Mouse (Mus musculus) forebrain, embryonic 12.5 days (tissue): Measurements from ENCODE around the gene Tcte2. TPM values are rescaled to one million over a fixed set of nuclear protein-coding genes. Genes with fewer than 3 reads are reported as not detected.

Experiments
- ATAC-seq: fragments of 200-750 bp; cut with Nextera tagmentation; 2 replicates; pipeline ENCODE4 v1.8.0; 2017; ENCODE audit warnings: moderate TSS enrichment; ENCODE audit not compliant: low FRiP score
- H3K27ac ChIP-seq: fragments of 300-500 bp; sonication (generic); 2 replicates; pipeline ENCODE4 v1.5.1; 2016; ENCODE audit warnings: mild to moderate bottlenecking
- H3K27me3 ChIP-seq: fragments of 300-500 bp; sonication (generic); 2 replicates; pipeline ENCODE4 v1.6.1; 2016; ENCODE audit warnings: mild to moderate bottlenecking
- H3K36me3 ChIP-seq: fragments of 300-500 bp; sonication (generic); replicated peaks from 2 replicates; pipeline ENCODE4 v1.6.1; 2016; ENCODE audit warnings: mild to moderate bottlenecking
- H3K4me1 ChIP-seq: fragments of 300-500 bp; sonication (generic); 2 replicates; pipeline ENCODE4 v1.6.1; 2016
- H3K4me2 ChIP-seq: fragments of 300-500 bp; sonication (generic); 2 replicates; pipeline ENCODE4 v1.6.1; 2016; ENCODE audit warnings: mild to moderate bottlenecking, moderate library complexity
- H3K4me3 ChIP-seq: fragments of 300-500 bp; sonication (generic); replicated peaks from 2 replicates; pipeline ENCODE4 v1.5.1; 2016; ENCODE audit warnings: mild to moderate bottlenecking
- H3K9ac ChIP-seq: fragments of 300-500 bp; sonication (generic); 2 replicates; pipeline ENCODE4 v1.6.1; 2016; ENCODE audit warnings: mild to moderate bottlenecking
- H3K9me3 ChIP-seq: fragments of 300-500 bp; sonication (generic); 2 replicates; pipeline ENCODE4 v1.6.1; 2016
- WGBS: fragments of 180-500 bp; shearing (Covaris S2); methylation state at CpG from one replicate; pipeline ENCODE4 v1.1.7; 2016; 5-methylcytosine and 5-hydroxymethylcytosine counted together
- polyA plus RNA-seq: library from polyadenylated mRNA; unstranded; fragments of >200 nt; fragmentation: Nextera tagmentation; extraction: Ambion mirVana; gene quantifications from 2 replicates; pipeline ENCODE4 v1.2.1, GENCODE M21; 2016

Gene Tcte2
- polyA plus RNA-seq, 1 experiment from 2014 or later = 14.9 TPM

DNA sequence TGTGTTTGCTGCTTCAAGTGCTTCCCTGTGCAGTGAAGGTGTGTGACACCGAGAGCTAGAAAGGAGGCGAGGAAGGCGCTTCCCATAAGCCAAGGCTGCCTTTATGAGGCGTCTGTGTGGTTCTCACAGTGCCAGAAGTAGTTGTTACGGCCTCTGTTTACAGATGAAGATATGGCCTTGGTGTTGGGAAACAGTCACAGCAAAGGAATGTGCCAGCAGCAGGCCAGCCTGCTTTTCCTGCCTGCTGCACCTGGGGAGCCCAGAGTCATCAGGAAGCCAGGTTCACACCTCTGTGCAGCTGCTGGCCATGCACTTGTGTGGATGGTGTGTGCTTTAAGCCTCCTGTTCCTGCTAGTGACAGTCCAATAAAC, 17.9 kb downstream of the Tcte2 start:
- H3K4me3 ChIP-seq = no peak overlapping the region
- 59% methylated on average over 5 of the region's 5 CpGs for WGBS
- H3K9me3 ChIP-seq = no peaks in the 10 kb centered on the region
- H3K4me1 ChIP-seq = peaks cover 21% of the 10 kb centered on the region
- no peak for ATAC-seq
- no peak overlapping the region for H3K27ac ChIP-seq
- no peak overlapping the region for H3K9ac ChIP-seq
- no peaks in the 10 kb centered on the region for H3K27me3 ChIP-seq
- H3K4me2 ChIP-seq = no peak overlapping the region
- H3K36me3 ChIP-seq = no peaks in the 10 kb centered on the region

DNA sequence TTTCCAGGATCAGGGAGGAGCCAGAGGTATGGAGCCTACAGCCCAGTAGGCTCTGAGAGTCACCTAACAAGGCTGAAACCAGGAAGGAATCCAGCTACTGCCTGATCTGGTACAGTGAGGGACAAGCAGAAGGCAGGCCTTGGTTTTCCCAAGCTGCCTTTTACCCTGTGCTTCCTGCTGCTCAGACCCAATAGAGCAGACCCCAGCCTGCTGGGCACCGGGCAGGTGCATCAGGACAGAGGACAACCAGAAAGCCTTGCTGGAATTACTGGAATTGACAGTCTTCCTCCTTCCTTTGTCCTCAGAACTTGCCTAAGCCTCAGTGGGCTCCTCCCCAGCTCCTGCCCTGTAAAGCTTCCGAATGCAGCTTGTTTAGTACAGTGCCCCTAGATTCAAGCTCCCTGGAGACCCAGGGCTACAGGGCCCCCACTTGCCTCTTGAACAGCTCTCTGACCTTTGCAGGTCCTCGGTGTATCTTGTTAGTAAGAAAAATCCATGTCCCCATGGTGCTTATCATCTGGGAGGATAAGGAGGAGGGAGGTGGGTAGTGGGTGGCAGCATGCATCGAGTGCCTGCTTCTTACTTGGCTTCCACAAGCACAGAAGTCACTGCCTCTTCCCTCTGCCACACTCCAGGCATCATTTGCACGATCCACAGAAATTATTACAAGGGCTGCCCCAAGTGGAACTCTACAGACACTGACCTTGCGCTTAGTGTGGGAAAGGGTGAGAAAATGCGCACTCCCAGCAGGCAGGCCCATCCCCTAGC, 18.5 kb downstream of the Tcte2 start:
- WGBS = 49% methylated on average over 7 of the region's 7 CpGs
- H3K27ac ChIP-seq = no peak overlapping the region
- ATAC-seq = no peak
- H3K9me3 ChIP-seq = no peaks in the 10 kb centered on the region
- no peak overlapping the region for H3K4me2 ChIP-seq
- H3K4me1 ChIP-seq = peaks cover 21% of the 10 kb centered on the region
- no peak overlapping the region for H3K9ac ChIP-seq
- no peaks in the 10 kb centered on the region for H3K27me3 ChIP-seq
- H3K36me3 ChIP-seq = no peaks in the 10 kb centered on the region
- H3K4me3 ChIP-seq = no peak overlapping the region

- no peaks in the 10 kb centered on the region for H3K9me3 ChIP-seq
- ATAC-seq = no peak
- H3K9ac ChIP-seq = no peak overlapping the region
- 55% methylated on average over 2 of the region's 2 CpGs for WGBS
- H3K4me1 ChIP-seq = peaks cover 27% of the 10 kb centered on the region
- H3K27me3 ChIP-seq = no peaks in the 10 kb centered on the region
- no peak overlapping the region for H3K4me3 ChIP-seq
- no peak overlapping the region for H3K27ac ChIP-seq
- H3K36me3 ChIP-seq = no peaks in the 10 kb centered on the region
- no peak overlapping the region for H3K4me2 ChIP-seq
These were observed 19.3 kb downstream of the Tcte2 start for GRCm38 (mm10) chr17:13742334-13742733.

DNA sequence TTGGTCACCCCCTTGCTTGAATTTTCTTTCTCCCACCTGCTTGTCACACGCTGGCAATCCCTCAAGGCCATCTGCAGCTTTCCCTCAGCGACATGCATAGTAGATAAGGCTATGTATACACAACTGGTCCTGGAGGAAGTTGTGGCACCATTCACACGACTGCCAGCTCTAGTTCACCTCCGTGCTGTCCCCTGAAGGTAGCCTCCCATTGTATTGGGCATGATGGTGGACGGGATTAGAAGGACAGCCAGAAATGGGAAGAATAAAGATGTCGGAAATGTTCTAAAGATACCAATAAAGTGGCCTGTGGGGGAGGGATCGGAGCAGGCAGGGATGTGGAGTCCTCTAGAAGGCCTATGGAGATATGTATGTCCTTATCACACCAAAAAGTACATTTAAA, 20.0 kb downstream of the Tcte2 start:
- Histone ChIP-seq H3K9me3 (no peaks in the 10 kb centered on the region), H3K4me3 (no peak overlapping the region), H3K27me3 (no peaks in the 10 kb centered on the region), H3K9ac (no peak overlapping the region), H3K36me3 (no peaks in the 10 kb centered on the region), H3K27ac (no peak overlapping the region), H3K4me1 (peaks cover 29% of the 10 kb centered on the region), H3K4me2 (no peak overlapping the region)
- WGBS = 86% methylated on average over 7 of the region's 7 CpGs
- no peak for ATAC-seq

- Histone ChIP-seq H3K4me1 (peaks cover 29% of the 10 kb centered on the region), H3K27ac (no peak overlapping the region), H3K9me3 (no peaks in the 10 kb centered on the region), H3K27me3 (no peaks in the 10 kb centered on the region), H3K4me2 (no peak overlapping the region), H3K36me3 (no peaks in the 10 kb centered on the region), H3K9ac (no peak overlapping the region), H3K4me3 (no peak overlapping the region)
- WGBS = 57% methylated on average over 2 of the region's 2 CpGs
- no peak for ATAC-seq
These were observed 20.8 kb downstream of the Tcte2 start for GRCm38 (mm10) chr17:13740796-13741195.

DNA sequence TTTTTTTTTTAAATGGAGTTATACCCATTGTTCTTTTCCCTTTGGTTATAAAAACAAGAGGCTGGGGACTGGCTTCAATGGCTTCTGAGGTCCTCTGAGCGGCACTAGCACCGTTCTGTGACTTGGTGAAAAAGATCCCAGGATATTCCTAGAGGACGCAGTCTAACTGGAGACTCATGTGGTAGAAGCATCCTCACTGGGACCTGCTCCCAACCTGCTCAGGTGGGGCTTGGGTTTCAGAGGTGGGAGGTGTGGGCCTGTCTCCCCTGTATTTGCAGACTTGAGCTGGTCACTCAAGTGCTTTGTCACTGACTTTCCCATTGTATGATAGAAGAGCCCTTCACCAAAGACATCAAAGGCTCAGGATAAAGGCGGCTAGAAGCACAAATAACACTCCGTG, 21.6 kb downstream of the Tcte2 start:
- Histone ChIP-seq H3K9me3 (no peaks in the 10 kb centered on the region), H3K4me1 (peaks cover 22% of the 10 kb centered on the region), H3K27me3 (no peaks in the 10 kb centered on the region), H3K4me3 (no peak overlapping the region), H3K27ac (no peak overlapping the region), H3K9ac (no peak overlapping the region), H3K4me2 (no peak overlapping the region), H3K36me3 (no peaks in the 10 kb centered on the region)
- WGBS = 76% methylated on average over 5 of the region's 5 CpGs
- ATAC-seq = no peak

DNA sequence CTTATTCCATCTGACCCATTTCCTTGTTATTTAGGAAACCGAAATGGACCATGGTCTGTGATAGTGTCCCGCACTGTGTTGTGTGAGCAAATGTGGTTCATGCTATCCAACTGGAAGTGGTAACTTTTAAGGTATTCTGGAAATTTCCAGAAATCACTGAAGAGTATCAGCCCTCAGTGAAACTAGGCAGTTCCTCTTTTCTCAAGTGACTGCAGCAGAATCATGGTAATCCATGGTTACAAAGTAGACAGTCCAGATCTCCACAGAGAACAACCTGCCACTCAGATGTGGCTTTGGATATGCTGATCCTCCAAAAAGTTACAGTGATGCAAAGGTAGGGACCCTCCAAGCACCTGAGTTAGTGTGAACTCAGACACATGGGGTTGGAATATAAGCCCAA, 22.7 kb downstream of the Tcte2 start:
- 92% methylated on average over 2 of the region's 2 CpGs for WGBS
- Histone ChIP-seq H3K4me1 (peaks cover 19% of the 10 kb centered on the region), H3K36me3 (no peaks in the 10 kb centered on the region), H3K9me3 (no peaks in the 10 kb centered on the region), H3K4me3 (no peak overlapping the region), H3K27ac (no peak overlapping the region), H3K4me2 (no peak overlapping the region), H3K9ac (no peak overlapping the region), H3K27me3 (no peaks in the 10 kb centered on the region)
- no peak for ATAC-seq

GRCm38 (mm10) chr17:13738121-13738776, 23.4 kb downstream of the Tcte2 start:
- Histone ChIP-seq H3K4me1 (peaks cover 13% of the 10 kb centered on the region), H3K27ac (no peak overlapping the region), H3K4me3 (no peak overlapping the region), H3K27me3 (no peaks in the 10 kb centered on the region), H3K9me3 (no peaks in the 10 kb centered on the region), H3K9ac (no peak overlapping the region), H3K4me2 (no peak overlapping the region), H3K36me3 (no peaks in the 10 kb centered on the region)
- 71% methylated on average over 7 of the region's 7 CpGs for WGBS
- no peak for ATAC-seq

GRCm38 (mm10) chr17:13737336-13737735, 24.3 kb downstream of the Tcte2 start:
- H3K9ac ChIP-seq = no peak overlapping the region
- H3K27me3 ChIP-seq = no peaks in the 10 kb centered on the region
- 0 out of 2 replicates have a peak overlapping the region, but pooled peaks have one; percentile 3 for H3K27ac ChIP-seq
- peaks cover 8% of the 10 kb centered on the region for H3K4me1 ChIP-seq
- H3K4me2 ChIP-seq = no peak overlapping the region
- H3K9me3 ChIP-seq = no peaks in the 10 kb centered on the region
- no peak overlapping the region for H3K4me3 ChIP-seq
- ATAC-seq = no peak
- 73% methylated on average over 6 of the region's 6 CpGs for WGBS
- H3K36me3 ChIP-seq = no peaks in the 10 kb centered on the region

- Histone ChIP-seq H3K9ac (no peak overlapping the region), H3K4me2 (no peak overlapping the region), H3K9me3 (no peaks in the 10 kb centered on the region), H3K27me3 (no peaks in the 10 kb centered on the region), H3K4me3 (no peak overlapping the region), H3K36me3 (no peaks in the 10 kb centered on the region), H3K4me1 (peaks cover 8% of the 10 kb centered on the region), H3K27ac (no peak overlapping the region)
- ATAC-seq = peak; percentile 48; the same call in 1 of the 2 replicates
- 72% methylated on average over 8 of the region's 8 CpGs for WGBS
These were observed 25.8 kb downstream of the Tcte2 start for GRCm38 (mm10) chr17:13735803-13736282.

DNA sequence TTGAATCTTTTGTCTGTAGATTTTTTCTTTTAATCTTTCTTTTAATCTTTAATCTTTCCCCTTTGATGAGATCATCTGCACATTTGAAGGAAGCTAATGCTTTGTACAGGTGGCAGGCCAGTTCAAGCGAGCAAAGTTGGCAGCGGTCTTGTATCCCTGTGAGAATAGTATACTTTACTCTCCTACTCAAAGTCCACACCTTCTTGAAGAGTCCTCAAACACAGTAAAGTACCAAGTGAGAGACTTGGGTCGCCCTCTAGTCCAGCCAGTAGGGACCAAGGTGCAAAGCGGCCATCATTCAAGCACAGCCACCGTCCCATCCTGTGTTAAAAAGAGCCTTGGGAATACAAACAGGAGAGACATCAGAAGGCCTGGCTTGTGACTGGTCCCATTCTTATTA, 26.6 kb downstream of the Tcte2 start:
- Histone ChIP-seq H3K9me3 (no peaks in the 10 kb centered on the region), H3K4me3 (no peak overlapping the region), H3K9ac (no peak overlapping the region), H3K4me2 (no peak overlapping the region), H3K27ac (no peak overlapping the region), H3K27me3 (no peaks in the 10 kb centered on the region), H3K4me1 (peaks cover 8% of the 10 kb centered on the region), H3K36me3 (no peaks in the 10 kb centered on the region)
- no peak for ATAC-seq
- 82% methylated on average over 5 of the region's 5 CpGs for WGBS

- H3K27ac ChIP-seq = no peak overlapping the region
- H3K9ac ChIP-seq = no peak overlapping the region
- ATAC-seq = no peak
- H3K27me3 ChIP-seq = no peaks in the 10 kb centered on the region
- no peaks in the 10 kb centered on the region for H3K9me3 ChIP-seq
- H3K4me1 ChIP-seq = peaks cover 8% of the 10 kb centered on the region
- no peak overlapping the region for H3K4me3 ChIP-seq
- H3K4me2 ChIP-seq = no peak overlapping the region
- 92% methylated on average over 5 of the region's 5 CpGs for WGBS
- H3K36me3 ChIP-seq = no peaks in the 10 kb centered on the region
These were observed 27.7 kb downstream of the Tcte2 start for GRCm38 (mm10) chr17:13733971-13734370.

GRCm38 (mm10) chr17:13732685-13733084, 28.9 kb downstream of the Tcte2 start:
- Histone ChIP-seq H3K4me1 (peaks cover 5% of the 10 kb centered on the region), H3K9me3 (no peaks in the 10 kb centered on the region), H3K4me2 (no peak overlapping the region), H3K27me3 (no peaks in the 10 kb centered on the region), H3K9ac (no peak overlapping the region), H3K4me3 (no peak overlapping the region), H3K36me3 (no peaks in the 10 kb centered on the region), H3K27ac (no peak overlapping the region)
- no peak for ATAC-seq
- 58% methylated on average over 8 of the region's 8 CpGs for WGBS
